Mouse (Mus musculus) limb, embryonic 14.5 days (tissue): ENCODE measurements around the gene Psap. TPM values are rescaled to one million over a fixed set of nuclear protein-coding genes. Genes with fewer than 3 reads are reported as not detected.
A peak's percentile ranks its signal among the peaks of the same experiment; 100 is the strongest.

ENCODE experiments used
- ATAC-seq: fragments of 200-750 bp; cut with Nextera tagmentation; 2 replicates; pipeline ENCODE4 v1.8.0; 2017; ENCODE audit warnings: low read depth, moderate number of reproducible peaks, moderate TSS enrichment; ENCODE audit not compliant: low FRiP score
- DNase-seq: peaks from one replicate; pipeline ENCODE4 v3.0.0-alpha.2; 2015; ENCODE audit warnings: low spot score
- H3K27ac ChIP-seq: fragments of 300-500 bp; sonication (generic); replicated peaks from 2 replicates; pipeline ENCODE4 v1.5.1; 2014; ENCODE audit warnings: low read depth, mild to moderate bottlenecking, low read length, moderate library complexity, mixed read lengths
- H3K27me3 ChIP-seq: fragments of 300-500 bp; sonication (generic); 2 replicates; pipeline ENCODE4 v1.6.1; 2014; ENCODE audit warnings: low read length, mixed read lengths; ENCODE audit not compliant: control insufficient read depth, insufficient read depth
- H3K36me3 ChIP-seq: fragments of 300-500 bp; sonication (generic); 2 replicates; pipeline ENCODE4 v1.6.1; 2014; ENCODE audit warnings: mild to moderate bottlenecking, low read length, moderate library complexity, mixed read lengths; ENCODE audit not compliant: control insufficient read depth, insufficient read depth
- H3K4me1 ChIP-seq: fragments of 300-500 bp; sonication (generic); 2 replicates; pipeline ENCODE4 v1.6.1; 2014; ENCODE audit warnings: antibody characterized with exemption, low read length, mixed read lengths; ENCODE audit not compliant: control insufficient read depth, insufficient read depth
- H3K4me2 ChIP-seq: fragments of 300-500 bp; sonication (generic); replicated peaks from 2 replicates; pipeline ENCODE4 v1.6.1; 2014; ENCODE audit warnings: low read depth, mild to moderate bottlenecking, low read length, moderate library complexity; ENCODE audit not compliant: severe bottlenecking
- H3K4me3 ChIP-seq: fragments of 300-500 bp; sonication (generic); replicated peaks from 2 replicates; pipeline ENCODE4 v1.5.1; 2014; ENCODE audit warnings: low read length
- H3K9ac ChIP-seq: fragments of 300-500 bp; sonication (generic); 2 replicates; pipeline ENCODE4 v1.6.1; 2014; ENCODE audit warnings: mild to moderate bottlenecking, low read depth, low read length, moderate library complexity; ENCODE audit not compliant: severe bottlenecking
- H3K9me3 ChIP-seq: fragments of 300-500 bp; sonication (generic); 2 replicates; pipeline ENCODE4 v1.6.1; 2016; ENCODE audit warnings: low read length; ENCODE audit not compliant: control insufficient read depth
- POLR2A ChIP-seq: fragments of 200-500 bp; IDR thresholded peaks from 2 replicates; pipeline ENCODE4 v1.8.0; 2012; ENCODE audit warnings: inconsistent platforms, mild to moderate bottlenecking, moderate library complexity, borderline replicate concordance; ENCODE audit not compliant: insufficient read depth, insufficient read length; ENCODE audit errors: extremely low read depth
- WGBS: fragments of 180-500 bp; shearing (Covaris S2); extraction: QIAGEN DNeasy Blood & Tissue Kit; methylation state at CpG from one replicate; pipeline ENCODE4 v1.1.7; 2014; 5-methylcytosine and 5-hydroxymethylcytosine counted together
- polyA plus RNA-seq, 2 experiments: library from polyadenylated mRNA; depleted of rRNA in 1 of 2; stranded (reverse) in 1 of 2; unstranded in 1 of 2; fragments of >200 nt; fragmentation: Nextera tagmentation in 1 of 2; extraction: Ambion mirVana in 1 of 2; gene quantifications; 2 replicates each; pipeline versions ENCODE4 v1.2.1 to v1.2.3; 2012 to 2014

Psap gene
- polyA plus RNA-seq, 2 experiments, result 121 to 648 TPM

- ATAC-seq, result no peak
Observed at GRCm38 (mm10) chr10:60237475-60238154, 39.8 kb upstream of the Psap start.

DNA sequence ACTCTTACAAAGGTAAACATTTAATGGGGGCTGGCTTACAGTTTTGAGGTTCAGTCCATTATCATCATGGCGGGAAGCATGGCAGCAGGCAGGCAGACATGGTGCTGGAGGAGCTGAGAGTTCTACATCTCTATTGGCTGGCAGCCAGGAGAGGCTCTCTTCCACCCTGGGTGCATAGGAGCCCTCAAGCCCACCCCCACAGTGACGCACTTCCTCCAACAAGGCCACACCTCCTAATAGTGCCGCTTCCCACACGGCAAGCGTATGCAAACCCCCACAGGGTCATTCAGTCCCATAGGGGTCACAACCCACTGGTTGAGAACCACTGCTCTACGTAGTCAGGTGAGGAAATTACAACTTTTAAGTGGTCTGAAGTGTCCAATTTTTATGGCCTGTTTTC lies 37.0 kb upstream of the Psap start:
- H3K4me3 ChIP-seq, result no peak overlapping the region
- no peaks in the 10 kb centered on the region for H3K27me3 ChIP-seq
- no peak overlapping the region for H3K27ac ChIP-seq
- no peaks in the 10 kb centered on the region for H3K9me3 ChIP-seq
- no peak for DNase-seq
- TF ChIP-seq POLR2A, result no peak
- no peaks in the 10 kb centered on the region for H3K4me1 ChIP-seq
- 73% methylated on average over 6 of the region's 6 CpGs for WGBS
- no peaks in the 10 kb centered on the region for H3K36me3 ChIP-seq
- H3K4me2 ChIP-seq, result no peak overlapping the region
- no peak overlapping the region for H3K9ac ChIP-seq
- no peak for ATAC-seq

More at GRCm38 (mm10) chr10:60237475-60238154, 39.8 kb upstream of the Psap start:
- Histone ChIP-seq H3K4me2 (no peak overlapping the region), H3K4me3 (no peak overlapping the region), H3K4me1 (no peaks in the 10 kb centered on the region), H3K27me3 (no peaks in the 10 kb centered on the region), H3K9ac (no peak overlapping the region), H3K36me3 (no peaks in the 10 kb centered on the region), H3K27ac (no peak overlapping the region), H3K9me3 (no peaks in the 10 kb centered on the region)
- no peak for DNase-seq
- TF ChIP-seq POLR2A, result no peak
- 64% methylated on average over 10 of the region's 10 CpGs for WGBS

DNA sequence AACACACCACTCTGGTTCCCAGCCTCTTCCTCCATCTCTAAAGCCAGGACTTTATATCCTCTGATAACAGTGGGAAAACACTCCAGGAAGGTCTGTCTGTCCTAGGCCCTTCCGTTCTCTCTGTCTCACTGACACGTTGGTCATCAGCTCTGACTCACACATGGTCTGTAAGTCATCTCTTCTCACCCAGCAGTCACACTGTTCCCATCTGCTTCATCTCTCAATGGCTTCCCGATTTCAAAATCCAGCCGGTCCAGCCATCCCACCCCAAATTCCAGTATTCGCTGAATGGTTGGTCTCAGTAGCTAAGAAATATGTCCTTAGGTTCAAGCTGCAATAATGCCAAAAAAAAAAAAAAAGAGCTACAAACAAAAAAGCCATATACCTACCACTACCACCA lies 33.5 kb upstream of the Psap start:
- no peak for ATAC-seq
- 86% methylated on average over 5 of the region's 5 CpGs for WGBS

GRCm38 (mm10) chr10:60245041-60245440 lies 32.4 kb upstream of the Psap start:
- Histone ChIP-seq H3K27ac (no peak overlapping the region), H3K4me2 (no peak overlapping the region), H3K9me3 (no peaks in the 10 kb centered on the region), H3K9ac (no peak overlapping the region), H3K4me1 (no peaks in the 10 kb centered on the region), H3K27me3 (no peaks in the 10 kb centered on the region), H3K4me3 (no peak overlapping the region), H3K36me3 (no peaks in the 10 kb centered on the region)
- TF ChIP-seq POLR2A, result peak; percentile 44; the same call in 1 of the 2 replicates
- ATAC-seq, result 0 out of 2 replicates have a peak, but pooled peaks have one; percentile 37
- 4% methylated on average over 6 of the region's 8 CpGs for WGBS
- peak; percentile 95 for DNase-seq

More for the DNA sequence above, 33.5 kb upstream of the Psap start:
- Histone ChIP-seq H3K4me1 (no peaks in the 10 kb centered on the region), H3K27me3 (no peaks in the 10 kb centered on the region), H3K36me3 (no peaks in the 10 kb centered on the region), H3K4me2 (no peak overlapping the region), H3K9ac (no peak overlapping the region), H3K9me3 (no peaks in the 10 kb centered on the region), H3K4me3 (no peak overlapping the region), H3K27ac (no peak overlapping the region)
- TF ChIP-seq POLR2A, result no peak
- no peak for DNase-seq

GRCm38 (mm10) chr10:60245635-60246034 lies 31.8 kb upstream of the Psap start:
- Histone ChIP-seq H3K9me3 (no peaks in the 10 kb centered on the region), H3K27ac (no peak overlapping the region), H3K4me1 (no peaks in the 10 kb centered on the region), H3K27me3 (no peaks in the 10 kb centered on the region), H3K4me3 (no peak overlapping the region), H3K9ac (no peak overlapping the region), H3K4me2 (no peak overlapping the region), H3K36me3 (no peaks in the 10 kb centered on the region)
- WGBS, result 81% methylated on average over 7 of the region's 7 CpGs
- TF ChIP-seq POLR2A, result no peak
- ATAC-seq (no peak), DNase-seq (no peak)
